Mouse (Mus musculus) cerebellum, adult 11-12 months (tissue): ENCODE results near the gene Exoc6b.

Experiments used
- DNase-seq: peaks from one replicate; pipeline ENCODE4 v3.0.0; 2022

The Exoc6b gene

GRCm38 (mm10) chr6:85069023-85069985 is at the start of gene Exoc6b:
Exoc6b (minus strand) TSS chr6:85069513.
- DNase-seq: peak; percentile 84

- peak; percentile 32 for DNase-seq
These were observed 48.5 kb upstream of the Exoc6b start for GRCm38 (mm10) chr6:85117545-85118511.

- DNase-seq: no peak
These were observed 35.8 kb upstream of the Exoc6b start for GRCm38 (mm10) chr6:85105033-85105615.

DNA sequence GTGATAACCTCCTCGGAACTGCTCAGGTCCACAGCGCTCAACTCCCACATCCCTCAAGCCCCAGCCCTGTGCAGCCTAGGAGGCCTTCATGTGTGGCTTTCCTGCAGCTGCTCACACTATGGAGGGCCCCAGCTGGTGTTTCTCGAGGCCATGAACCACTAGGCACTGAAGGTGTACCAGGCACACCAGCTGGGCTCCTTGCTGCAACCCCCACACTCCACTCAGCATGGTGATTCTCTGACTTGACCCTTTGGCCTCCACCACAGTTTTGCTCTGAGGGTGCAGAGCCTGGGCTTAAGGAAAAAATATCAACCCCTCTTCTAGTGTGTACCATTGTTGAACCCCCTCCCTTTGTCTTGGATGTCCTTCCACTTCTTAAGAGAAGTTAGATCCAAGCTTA is 34.0 kb upstream of the Exoc6b start:
- DNase-seq: no peak

DNA sequence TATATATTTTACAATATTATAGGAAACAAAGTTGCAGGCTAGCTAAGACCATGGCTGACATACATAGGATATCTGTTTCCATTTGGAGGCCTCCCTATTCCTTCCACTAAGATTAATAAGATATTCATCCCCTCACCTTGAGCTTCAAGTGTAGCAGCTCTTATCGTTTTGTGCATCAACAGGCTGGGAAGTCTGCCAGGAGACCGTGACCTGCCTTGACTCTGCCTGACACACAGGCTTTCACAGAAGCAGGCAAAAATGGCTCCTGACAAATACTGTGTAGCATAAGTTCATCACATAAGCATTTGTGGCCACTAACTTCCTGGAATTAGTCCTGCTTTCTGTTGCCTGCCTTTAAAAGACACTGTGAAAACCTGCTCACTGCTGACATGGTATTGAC is 27.1 kb upstream of the Exoc6b start:
- no peak for DNase-seq

DNA sequence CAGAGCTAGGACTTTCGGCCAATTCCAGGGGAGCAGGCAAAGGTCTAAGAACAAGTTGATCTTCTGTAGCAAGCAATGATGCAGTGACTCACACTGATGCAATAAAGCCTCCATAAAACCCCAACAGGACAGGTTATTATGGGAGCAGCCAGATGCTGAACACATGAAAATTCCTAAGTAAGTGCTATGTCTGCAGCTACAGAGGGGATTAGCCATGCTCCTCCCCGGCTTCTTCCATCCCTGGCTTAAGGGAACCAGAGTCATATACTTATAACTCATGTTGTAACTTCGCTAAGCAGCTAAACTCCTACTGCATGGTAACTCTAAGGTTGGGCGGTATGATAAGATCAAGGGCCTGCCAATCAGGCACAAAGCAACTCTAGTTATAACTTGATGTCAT is 18.1 kb upstream of the Exoc6b start:
- DNase-seq: no peak

DNA sequence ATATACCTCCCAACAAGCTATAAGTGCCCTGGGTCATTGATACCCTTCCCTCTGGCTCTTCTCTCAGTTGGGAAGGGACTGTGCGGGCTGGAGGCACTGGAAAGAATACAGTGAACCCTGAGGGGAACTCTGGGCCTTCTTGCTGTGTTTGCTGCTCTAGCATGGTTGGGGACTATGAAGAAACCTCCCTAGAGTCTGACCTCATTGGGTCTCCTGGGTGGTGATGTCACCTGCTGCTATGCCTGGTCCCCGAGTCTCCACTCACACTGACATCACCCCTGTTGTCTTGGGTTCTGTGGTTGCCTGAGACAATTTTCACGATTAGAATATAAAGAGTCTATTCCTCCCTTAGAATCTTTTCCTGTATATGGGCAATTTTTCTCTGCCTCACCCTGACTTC is 17.3 kb upstream of the Exoc6b start:
- DNase-seq: no peak

DNA sequence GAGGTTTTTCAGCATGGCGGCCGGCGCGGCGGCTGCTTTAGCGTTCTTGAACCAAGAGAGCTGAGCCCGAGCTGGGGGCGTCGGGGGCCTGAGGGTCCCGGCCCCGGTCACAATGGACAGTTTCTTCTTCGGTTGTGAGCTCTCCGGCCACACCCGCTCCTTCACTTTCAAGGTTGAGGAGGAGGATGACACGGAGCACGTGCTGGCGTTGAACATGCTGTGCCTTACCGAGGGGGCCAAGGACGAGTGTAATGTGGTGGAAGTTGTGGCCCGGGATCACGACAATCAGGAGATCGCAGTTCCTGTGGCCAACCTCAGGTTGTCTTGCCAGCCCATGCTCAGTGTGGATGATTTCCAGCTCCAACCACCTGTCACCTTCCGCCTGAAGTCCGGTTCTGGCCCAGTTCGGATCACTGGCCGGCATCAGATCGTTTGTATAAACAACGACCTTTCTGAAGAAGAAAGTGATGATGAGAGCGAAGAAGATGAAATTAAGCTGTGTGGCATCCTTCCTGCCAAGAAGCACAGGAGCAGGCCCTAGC is 6.9 kb upstream of the Exoc6b start:
- peak; percentile 57 for DNase-seq

DNA sequence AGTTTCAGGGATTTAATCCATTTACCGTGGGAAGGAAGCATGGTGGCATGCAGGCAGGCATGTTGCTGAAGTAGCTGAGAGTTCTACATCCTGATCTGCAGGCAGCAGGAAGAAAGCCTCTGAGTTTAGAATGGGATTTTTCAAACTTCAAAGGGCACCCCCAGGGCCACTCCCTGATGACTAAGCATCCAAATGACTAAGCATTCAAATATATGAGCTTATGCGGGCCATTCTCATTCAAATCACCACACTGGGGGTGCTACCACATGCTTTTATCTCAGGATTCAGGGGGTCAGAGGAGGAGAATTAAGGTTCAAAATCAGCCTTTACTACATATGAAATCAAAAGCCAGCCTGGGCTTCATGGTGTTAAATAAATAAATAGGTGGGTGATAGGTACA is 5.7 kb upstream of the Exoc6b start:
- no peak for DNase-seq

DNA sequence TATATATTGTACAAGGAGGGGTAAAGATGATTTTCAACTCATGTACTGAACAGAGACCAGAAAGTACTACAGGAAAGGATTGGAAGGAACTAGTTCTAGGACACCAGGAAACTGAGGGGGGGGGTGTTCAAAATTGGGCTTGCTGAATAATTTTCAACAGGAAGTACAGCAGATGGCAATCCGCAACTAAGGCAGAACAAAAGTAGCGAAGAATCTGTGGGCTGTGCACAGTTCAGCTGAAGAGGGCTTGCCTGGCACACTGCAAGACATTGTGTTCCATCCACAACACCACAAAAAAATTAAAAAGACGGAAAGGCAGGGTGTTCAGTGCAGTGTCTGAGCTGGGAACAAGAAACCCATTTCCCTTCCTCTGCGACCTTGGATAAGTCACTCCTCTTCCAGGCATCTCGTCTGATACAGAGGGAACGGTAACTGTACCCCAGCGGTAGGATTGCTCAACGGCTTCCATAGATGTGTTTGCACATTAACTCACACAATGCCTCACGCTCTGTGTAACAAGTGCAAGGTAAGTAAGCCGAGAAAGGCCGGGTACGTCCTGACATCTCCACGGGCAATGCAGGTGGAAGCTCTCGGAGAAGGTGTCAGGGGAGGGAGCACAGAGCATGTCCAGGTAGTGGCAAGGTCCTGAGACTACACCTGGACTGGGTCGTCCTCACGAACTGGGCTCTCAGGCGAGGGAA is 841 bp downstream of the Exoc6b start:
- no peak for DNase-seq

- no peak for DNase-seq
These were observed 11.7 kb downstream of the Exoc6b start for GRCm38 (mm10) chr6:85057641-85058040.

DNA sequence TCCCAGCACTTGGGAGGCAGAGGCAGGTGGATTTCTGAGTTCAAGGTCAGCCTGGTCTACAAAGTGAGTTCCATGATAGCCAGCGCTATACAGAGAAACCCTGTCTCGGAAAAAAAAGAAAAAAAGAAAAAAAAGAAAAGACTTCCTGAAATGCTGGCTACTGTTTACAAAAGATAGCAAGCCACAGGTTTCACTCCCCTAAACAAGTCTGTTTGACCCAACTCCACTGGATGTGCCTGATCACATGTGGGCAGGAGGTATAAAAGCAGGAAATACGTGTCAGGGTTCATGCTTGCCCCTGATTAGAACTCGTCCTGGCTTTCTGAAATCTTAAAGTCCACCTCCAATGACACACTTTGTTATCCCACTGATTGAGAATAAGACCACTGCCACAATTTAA is 18.2 kb downstream of the Exoc6b start:
- DNase-seq: no peak

- no peak for DNase-seq
These were observed 22.8 kb downstream of the Exoc6b start for GRCm38 (mm10) chr6:85046531-85046930.

- no peak for DNase-seq
These were observed 24.6 kb downstream of the Exoc6b start for GRCm38 (mm10) chr6:85044621-85045152.

- DNase-seq: peak; percentile 41
These were observed 31.6 kb downstream of the Exoc6b start for GRCm38 (mm10) chr6:85037677-85038076.

DNA sequence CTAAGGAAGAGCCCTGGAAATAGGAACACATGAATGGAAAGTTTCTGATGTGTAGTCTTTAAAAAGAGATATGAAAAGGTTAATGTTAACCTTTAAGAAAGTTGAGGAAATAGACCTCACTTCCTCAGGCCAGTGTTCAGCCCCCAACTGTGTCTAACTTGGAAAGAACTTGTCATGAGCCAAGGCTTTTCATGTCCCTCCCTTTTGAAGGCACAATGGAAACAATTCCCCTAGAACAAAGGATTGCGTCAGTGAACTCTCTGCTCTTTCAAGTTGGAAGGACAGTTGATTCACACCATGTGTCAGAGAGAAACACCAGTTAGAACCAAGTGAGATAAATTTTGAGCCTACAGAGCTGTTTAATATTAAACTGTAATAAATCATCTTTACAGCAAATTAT is 39.6 kb downstream of the Exoc6b start:
- DNase-seq: no peak

DNA sequence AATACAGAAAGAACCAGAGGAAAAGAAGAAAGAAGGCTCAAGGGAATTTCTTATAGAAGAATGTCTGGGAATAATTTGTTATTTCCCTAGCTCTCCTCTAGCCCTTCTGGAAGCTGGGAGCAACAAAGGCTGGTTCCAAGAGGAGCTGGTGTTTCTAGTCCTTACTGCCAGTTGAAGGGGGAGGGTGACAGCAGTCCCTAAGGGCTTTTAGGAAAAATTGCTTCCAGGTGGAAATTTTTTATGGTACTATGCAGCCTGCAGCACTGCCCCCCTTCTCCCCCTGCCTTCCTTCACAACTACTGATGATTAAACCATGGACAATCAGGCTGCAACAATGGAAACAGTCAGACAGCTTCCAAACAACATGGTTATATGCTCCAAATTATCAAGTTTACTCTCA is 44.9 kb downstream of the Exoc6b start:
- DNase-seq: no peak

GRCm38 (mm10) chr6:85017011-85017410 is 52.3 kb downstream of the Exoc6b start:
- DNase-seq: no peak

DNA sequence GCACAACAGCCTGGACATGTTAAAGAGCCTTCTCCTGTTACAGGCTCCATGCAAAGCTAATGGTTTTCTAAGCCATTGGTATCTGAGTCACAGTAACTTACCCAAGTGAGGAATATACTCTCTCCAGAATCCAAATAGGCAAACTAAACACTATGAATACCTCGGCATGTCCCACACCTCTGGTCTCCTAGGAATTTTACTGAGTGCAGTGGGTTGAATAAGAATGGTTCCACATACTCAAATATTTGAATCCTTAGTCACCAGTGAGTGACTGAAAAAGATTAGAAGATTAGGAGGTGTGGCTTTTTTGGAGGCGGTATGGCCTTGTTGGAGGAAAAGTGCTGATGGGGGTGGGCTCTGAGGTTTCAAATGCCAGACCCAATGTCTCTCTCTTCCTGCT is 55.4 kb downstream of the Exoc6b start:
- DNase-seq: no peak

DNA sequence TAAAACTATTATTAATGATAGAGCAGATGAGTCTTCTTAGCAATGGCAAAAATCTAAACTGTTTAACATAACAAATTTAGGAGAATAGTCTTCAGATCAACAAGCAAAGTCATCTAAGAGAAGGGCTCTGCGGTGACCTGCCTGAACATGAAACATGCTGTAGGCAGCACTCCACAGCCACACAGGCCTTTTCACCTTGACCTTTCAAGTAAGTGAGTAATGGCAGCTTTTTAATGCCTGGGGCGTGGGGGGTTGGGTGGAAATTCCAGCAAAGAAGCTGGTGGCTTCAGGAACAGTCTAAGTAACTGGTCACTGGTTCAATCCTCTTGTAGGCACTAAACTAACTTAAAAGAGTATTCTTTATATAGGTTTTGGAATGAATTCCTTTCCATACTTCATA is 58.9 kb downstream of the Exoc6b start:
- no peak for DNase-seq

GRCm38 (mm10) chr6:84995418-84995817 is 73.9 kb downstream of the Exoc6b start:
- DNase-seq: no peak

GRCm38 (mm10) chr6:84976563-84976971 is 92.7 kb downstream of the Exoc6b start:
- DNase-seq: no peak
